27 mouse cellular contexts compared by ENCODE assay signal in the genomic region with DNA sequence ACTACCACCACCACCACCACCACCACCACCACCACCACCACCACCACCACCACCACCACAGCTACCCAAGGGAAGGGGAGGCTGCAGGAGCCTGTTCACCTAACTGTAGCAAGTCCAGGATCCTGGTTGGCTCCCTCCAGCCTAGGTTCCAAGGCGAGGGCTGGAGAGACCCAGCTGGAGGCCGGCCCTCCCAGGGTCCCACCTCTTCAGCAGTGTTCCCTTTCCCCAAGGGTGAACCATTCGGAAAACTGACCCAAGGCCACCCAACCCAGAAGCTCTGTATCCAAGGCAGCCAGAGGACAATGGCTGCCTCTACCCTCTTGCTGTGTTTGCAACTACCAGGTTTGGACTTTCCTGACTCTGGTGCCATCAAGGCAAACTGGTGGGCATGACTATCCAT. TPM values are rescaled to one million over a fixed set of nuclear protein-coding genes. Genes with fewer than 3 reads are reported as not detected.
DNase-seq lines count a peak whose midpoint lies in the region; ATAC-seq lines count a peak whose summit lies in the region.
"Had no signal": no experiment of that assay in that cellular context is flagged by ENCODE, and none has a peak within 500 bp of the region (broad histone marks: within the 10 kb centered on the region; RNA-seq: fewer than 3 reads in every experiment).

No protein-coding gene starts in this region.

- no peaks in the 10 kb centered on the region for H3K27me3 ChIP-seq in kidney, embryonic 15.5 days
- H3K27me3 ChIP-seq in liver, embryonic 12.5 days (replicated peaks): no peaks in the 10 kb centered on the region
- H3K27me3 ChIP-seq in liver, embryonic 11.5 days (replicated peaks; ENCODE audit: control insufficient read depth, insufficient read depth, low read length): no peaks in the 10 kb centered on the region
- H3K27me3 ChIP-seq: heart, embryonic 12.5 days; heart, embryonic 15.5 days had no signal

- DNase-seq in heart, adult 11 months: peak; percentile 86
- no peak for DNase-seq in heart, postnatal 25 days (ENCODE audit: low spot score)
- peak; percentile 41 to 79 for DNase-seq in kidney, postnatal 25 days
- DNase-seq in liver, embryonic 11.5 days (ENCODE audit: low spot score): no peak
- no peak for DNase-seq in left cerebral cortex, postnatal 14 days (ENCODE audit: low spot score in 2 of 2)
- DNase-seq: adrenal gland, adult 8-10 months; adrenal gland, postnatal 25 days; cerebellum, adult 11-12 months; cerebellum, adult 8-10 months; cerebellum, postnatal 36 days; forebrain, postnatal 0 days; gastrocnemius, adult 2 months; gastrocnemius, postnatal 14 days; heart, adult 18-20 months; heart, postnatal 10 days; heart, postnatal 4 days had no signal

- no peak overlapping the region for H3K27ac ChIP-seq in kidney, embryonic 15.5 days
- peak overlapping the region; percentile 18; the same call in 1 of the 2 replicates for H3K27ac ChIP-seq in liver, embryonic 12.5 days
- no peak overlapping the region; the same call in 1 of the 2 replicates for H3K27ac ChIP-seq in liver, embryonic 11.5 days (ENCODE audit: low read depth, low read length)
- H3K27ac ChIP-seq: gastrocnemius, adult 2 months; heart, embryonic 15.5 days; hindbrain, embryonic 14.5 days had no signal

- H3K9me3 ChIP-seq in kidney, embryonic 15.5 days (replicated peaks): no peaks in the 10 kb centered on the region
- H3K9me3 ChIP-seq in liver, embryonic 12.5 days (replicated peaks): no peaks in the 10 kb centered on the region
- H3K9me3 ChIP-seq in liver, embryonic 11.5 days (ENCODE audit: control insufficient read depth, low read length): no peaks in the 10 kb centered on the region
- H3K9me3 ChIP-seq: heart, embryonic 12.5 days; heart, embryonic 15.5 days had no signal

- intact Hi-C loops in heart, postnatal 25 days (cut with DNase I): no loop called here
- intact Hi-C loops in left cerebral cortex, postnatal 14 days (cut with DNase I): no loop called here

- H3K4me1 ChIP-seq in kidney, embryonic 15.5 days: peaks cover 12% of the 10 kb centered on the region
- H3K4me1 ChIP-seq in liver, embryonic 12.5 days: peaks cover 17% of the 10 kb centered on the region
- H3K4me1 ChIP-seq in liver, embryonic 11.5 days (replicated peaks; ENCODE audit: control insufficient read depth, insufficient read depth, low read length): 0 out of 2 replicates have a peak, but pooled peaks cover 2% of the 10 kb centered on the region

- H3K36me3 ChIP-seq in kidney, embryonic 15.5 days: peaks cover 13% of the 10 kb centered on the region
- peaks cover 69% of the 10 kb centered on the region for H3K36me3 ChIP-seq in liver, embryonic 12.5 days
- peaks cover 15% of the 10 kb centered on the region for H3K36me3 ChIP-seq in liver, embryonic 11.5 days (ENCODE audit: control insufficient read depth, insufficient read depth, low read length)

- no peak overlapping the region for H3K4me2 ChIP-seq in kidney, embryonic 15.5 days
- no peak overlapping the region for H3K4me2 ChIP-seq in liver, embryonic 12.5 days
- no peak overlapping the region for H3K4me2 ChIP-seq in liver, embryonic 11.5 days
- H3K4me2 ChIP-seq: heart, embryonic 12.5 days; heart, embryonic 15.5 days; hindbrain, embryonic 14.5 days had no signal

- no peak overlapping the region for H3K4me3 ChIP-seq in kidney, embryonic 15.5 days (replicated peaks)
- H3K4me3 ChIP-seq in liver, embryonic 12.5 days: no peak overlapping the region
- H3K4me3 ChIP-seq in liver, embryonic 11.5 days (ENCODE audit: low read depth, low read length): no peak overlapping the region
- H3K4me3 ChIP-seq: gastrocnemius, adult 2 months; heart, embryonic 12.5 days; heart, embryonic 15.5 days had no signal

- no peak overlapping the region for H3K9ac ChIP-seq in kidney, embryonic 15.5 days
- H3K9ac ChIP-seq in liver, embryonic 12.5 days: no peak overlapping the region
- no peak overlapping the region for H3K9ac ChIP-seq in liver, embryonic 11.5 days (ENCODE audit: low read depth, low read length)
- H3K9ac ChIP-seq: forebrain, postnatal 0 days; heart, embryonic 12.5 days; heart, embryonic 15.5 days; hindbrain, embryonic 14.5 days had no signal

- whole genome bisulfite sequencing in kidney, embryonic 15.5 days: 85% methylated on average over 3 of the region's 3 CpGs
- WGBS in liver, embryonic 12.5 days (ENCODE audit: insufficient replicate concordance): 65% methylated on average over 3 of the region's 3 CpGs
- WGBS in liver, embryonic 11.5 days: 64% methylated on average over 3 of the region's 3 CpGs

- no peak for ATAC-seq in kidney, embryonic 15.5 days (replicated peaks; ENCODE audit: low FRiP score)
- no peak for ATAC-seq in liver, embryonic 12.5 days
- no peak for ATAC-seq in liver, embryonic 11.5 days (replicated peaks; ENCODE audit: low FRiP score)
- no peak for ATAC-seq in erythroid progenitor cell, adult 5-6 weeks (replicated peaks; ENCODE audit: low FRiP score, poor library complexity, severe bottlenecking)
- ATAC-seq: activated CD4-positive, CD25-positive, alpha-beta regulatory T cell, adult 4 months; forebrain, embryonic 14.5 days; forebrain, postnatal 0 days had no signal

RNA-seq across cellular contexts. Expression of a gene that starts 0.6 kb away (rescaled TPM):
- total RNA-seq in heart, postnatal 25 days (2021): not detected
- 35.4 and 47.2 TPM in 2 replicates for polyA plus RNA-seq in kidney, embryonic 15.5 days (2015; fragmentation: Nextera tagmentation; extraction: Ambion mirVana)
- polyA plus RNA-seq in liver, embryonic 12.5 days (2016; fragmentation: Nextera tagmentation; extraction: Ambion mirVana): 351 and 375 TPM in 2 replicates
- 321 and 377 TPM in 2 replicates for polyA plus RNA-seq in liver, embryonic 11.5 days (2014; fragmentation: Nextera tagmentation; extraction: Ambion mirVana)
- 2.2 TPM in 1 of 2 replicates, not detected in the other for total RNA-seq in erythroid progenitor cell, adult 5-6 weeks (2015; ENCODE audit: low replicate concordance)
- 0.98 and 1.5 TPM in 2 replicates for total RNA-seq in erythroid progenitor cell, adult 5-6 weeks (2017; ENCODE audit: low replicate concordance)
- total RNA-seq in left cerebral cortex, postnatal 14 days (2021): not detected
- total RNA-seq: adrenal gland, postnatal 25 days; gastrocnemius, adult 2 months; gastrocnemius, postnatal 14 days; heart, adult 18-20 months; heart, postnatal 10 days had no signal
- polyA plus RNA-seq: activated CD4-positive, CD25-positive, alpha-beta regulatory T cell, adult 4 months; embryonic facial prominence, embryonic 14.5 days; forebrain, embryonic 11.5 days; forebrain, embryonic 14.5 days; forebrain, postnatal 0 days; hindbrain, embryonic 11.5 days; hindbrain, embryonic 14.5 days had no signal

RNA-seq across cellular contexts. Expression of a gene that starts 14.6 kb away (rescaled TPM):
- total RNA-seq in heart, postnatal 25 days (2021): 1 to 10 TPM; 7.7 to 9.1 TPM
- 5.0 and 6.2 TPM in 2 replicates for polyA plus RNA-seq in kidney, embryonic 15.5 days (2015; fragmentation: Nextera tagmentation; extraction: Ambion mirVana)
- polyA plus RNA-seq in liver, embryonic 12.5 days (2016; fragmentation: Nextera tagmentation; extraction: Ambion mirVana): 24.8 and 25.0 TPM in 2 replicates
- polyA plus RNA-seq in liver, embryonic 11.5 days (2014; fragmentation: Nextera tagmentation; extraction: Ambion mirVana): 21.8 and 21.9 TPM in 2 replicates
- 39.0 and 53.3 TPM in 2 replicates for total RNA-seq in erythroid progenitor cell, adult 5-6 weeks (2015; ENCODE audit: low replicate concordance)
- total RNA-seq in erythroid progenitor cell, adult 5-6 weeks (2017; ENCODE audit: low replicate concordance): 45.6 and 48.8 TPM in 2 replicates
- 10 to 100 TPM; 20.0 to 20.7 TPM for total RNA-seq in left cerebral cortex, postnatal 14 days (2021)

RNA-seq across cellular contexts. Expression of a gene that starts 17.4 kb away (rescaled TPM):
- total RNA-seq in heart, postnatal 25 days (2021): 10 to 100 TPM; 26.3 to 26.9 TPM
- 129 and 140 TPM in 2 replicates for polyA plus RNA-seq in kidney, embryonic 15.5 days (2015; fragmentation: Nextera tagmentation; extraction: Ambion mirVana)
- 158 and 172 TPM in 2 replicates for polyA plus RNA-seq in liver, embryonic 12.5 days (2016; fragmentation: Nextera tagmentation; extraction: Ambion mirVana)
- 217 and 224 TPM in 2 replicates for polyA plus RNA-seq in liver, embryonic 11.5 days (2014; fragmentation: Nextera tagmentation; extraction: Ambion mirVana)
- 2.9 and 26.0 TPM in 2 replicates for total RNA-seq in erythroid progenitor cell, adult 5-6 weeks (2015; ENCODE audit: low replicate concordance)
- total RNA-seq in erythroid progenitor cell, adult 5-6 weeks (2017; ENCODE audit: low replicate concordance): 2.2 TPM in 1 of 2 replicates, not detected in the other
- total RNA-seq in left cerebral cortex, postnatal 14 days (2021): 10 to 100 TPM; 16.4 to 17.5 TPM

RNA-seq across cellular contexts. Expression of a gene that starts 21.6 kb away (rescaled TPM):
- 1 to 10 TPM; 7.9 to 8.1 TPM for total RNA-seq in heart, postnatal 25 days (2021)
- polyA plus RNA-seq in kidney, embryonic 15.5 days (2015; fragmentation: Nextera tagmentation; extraction: Ambion mirVana): 22.6 and 24.5 TPM in 2 replicates
- 19.6 and 21.4 TPM in 2 replicates for polyA plus RNA-seq in liver, embryonic 12.5 days (2016; fragmentation: Nextera tagmentation; extraction: Ambion mirVana)
- 29.8 and 33.0 TPM in 2 replicates for polyA plus RNA-seq in liver, embryonic 11.5 days (2014; fragmentation: Nextera tagmentation; extraction: Ambion mirVana)
- 1.8 and 6.7 TPM in 2 replicates for total RNA-seq in erythroid progenitor cell, adult 5-6 weeks (2015; ENCODE audit: low replicate concordance)
- 1.0 and 17.8 TPM in 2 replicates for total RNA-seq in erythroid progenitor cell, adult 5-6 weeks (2017; ENCODE audit: low replicate concordance)
- under 1 TPM; 0.33 to 0.95 TPM for total RNA-seq in left cerebral cortex, postnatal 14 days (2021)

RNA-seq across cellular contexts. Expression of a gene that starts 46.7 kb away (rescaled TPM):
- total RNA-seq in heart, postnatal 25 days (2021): 10 to 100 TPM; 78.7 to 89.4 TPM
- 54.6 and 61.7 TPM in 2 replicates for polyA plus RNA-seq in kidney, embryonic 15.5 days (2015; fragmentation: Nextera tagmentation; extraction: Ambion mirVana)
- 46.6 and 47.9 TPM in 2 replicates for polyA plus RNA-seq in liver, embryonic 12.5 days (2016; fragmentation: Nextera tagmentation; extraction: Ambion mirVana)
- polyA plus RNA-seq in liver, embryonic 11.5 days (2014; fragmentation: Nextera tagmentation; extraction: Ambion mirVana): 105 and 119 TPM in 2 replicates
- total RNA-seq in erythroid progenitor cell, adult 5-6 weeks (2015; ENCODE audit: low replicate concordance): 69.6 and 70.0 TPM in 2 replicates
- 53.6 and 56.5 TPM in 2 replicates for total RNA-seq in erythroid progenitor cell, adult 5-6 weeks (2017; ENCODE audit: low replicate concordance)
- total RNA-seq in left cerebral cortex, postnatal 14 days (2021): 100 to 1,000 TPM; 115 to 116 TPM

Comparison
In these comparisons a context has a peak if more than half of its experiments do, and no peak if none do; other contexts are left out.
1. DNase-seq: peak in heart, adult 11 months (single experiment) and kidney, postnatal 25 days (2 of 2); none in heart, postnatal 25 days (single experiment), liver, embryonic 11.5 days (single experiment) and left cerebral cortex, postnatal 14 days (0 of 2).